Comparison of ENCODE assay signal across 16 mouse cellular contexts in the genomic region with DNA sequence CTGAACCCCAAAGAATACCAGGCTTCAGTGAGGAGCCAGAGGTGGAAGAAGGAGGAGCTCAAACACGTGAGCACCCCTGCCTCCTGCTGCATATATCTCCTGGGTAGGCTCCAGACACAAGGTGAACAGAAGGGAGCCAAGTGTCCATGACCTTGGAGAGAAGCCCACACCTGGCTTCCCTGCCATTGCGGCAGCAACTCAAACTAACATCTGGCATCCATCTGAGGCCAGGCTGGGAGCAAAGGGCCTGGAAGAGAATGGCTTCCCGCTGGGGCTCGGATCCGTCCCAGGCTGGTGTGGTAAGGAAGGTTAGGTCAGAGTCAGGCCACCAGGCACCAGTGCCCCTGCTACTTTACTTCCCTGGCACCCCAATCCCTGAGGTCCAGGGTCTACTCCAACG. TPM values are rescaled to one million over a fixed set of nuclear protein-coding genes. Genes with fewer than 3 reads are reported as not detected.
DNase-seq lines count a peak whose midpoint lies in the region; ATAC-seq lines count a peak whose summit lies in the region.
"Had no signal": no experiment of that assay in that cellular context is flagged by ENCODE, and none has a peak within 500 bp of the region (broad histone marks: within the 10 kb centered on the region; RNA-seq: fewer than 3 reads in every experiment).

No protein-coding gene starts in this region.

- H3K27ac ChIP-seq in forebrain, embryonic 13.5 days: peak overlapping the region; percentile 10; the same call in 1 of the 2 replicates
- H3K27ac ChIP-seq in forebrain, embryonic 14.5 days (ENCODE audit: low read depth, low read length): no peak overlapping the region
- H3K27ac ChIP-seq in kidney, embryonic 16.5 days (ENCODE audit: low read length): peak overlapping the region; percentile 74
- H3K27ac ChIP-seq in limb, embryonic 12.5 days: peak overlapping the region; percentile 91
- H3K27ac ChIP-seq: liver, embryonic 15.5 days; midbrain, embryonic 13.5 days; neural tube, embryonic 12.5 days had no signal

- no peak overlapping the region for H3K9ac ChIP-seq in forebrain, embryonic 13.5 days
- no peak overlapping the region for H3K9ac ChIP-seq in forebrain, embryonic 14.5 days (ENCODE audit: low read length)
- peak overlapping the region; percentile 35; the same call in 1 of the 2 replicates for H3K9ac ChIP-seq in kidney, embryonic 16.5 days (replicated peaks; ENCODE audit: low read length)
- no peak overlapping the region for H3K9ac ChIP-seq in limb, embryonic 12.5 days (replicated peaks)
- H3K9ac ChIP-seq: liver, embryonic 15.5 days; midbrain, embryonic 13.5 days; neural tube, embryonic 12.5 days had no signal

- H3K9me3 ChIP-seq in forebrain, embryonic 13.5 days (replicated peaks): no peaks in the 10 kb centered on the region
- H3K9me3 ChIP-seq in forebrain, embryonic 14.5 days (replicated peaks; ENCODE audit: control insufficient read depth, low read length): no peaks in the 10 kb centered on the region
- H3K9me3 ChIP-seq in kidney, embryonic 16.5 days (ENCODE audit: low read length): no peaks in the 10 kb centered on the region
- H3K9me3 ChIP-seq in limb, embryonic 12.5 days: no peaks in the 10 kb centered on the region
- H3K9me3 ChIP-seq: liver, embryonic 15.5 days; midbrain, embryonic 13.5 days; neural tube, embryonic 12.5 days had no signal

- WGBS in forebrain, embryonic 13.5 days: 78% methylated on average over 6 of the region's 6 CpGs
- WGBS in forebrain, embryonic 14.5 days: 79% methylated on average over 6 of the region's 6 CpGs
- WGBS in kidney, embryonic 16.5 days: 47% methylated on average over 6 of the region's 6 CpGs
- WGBS in limb, embryonic 12.5 days: 17% methylated on average over 6 of the region's 6 CpGs

- ATAC-seq in forebrain, embryonic 13.5 days: no peak
- ATAC-seq in forebrain, embryonic 14.5 days: no peak
- no peak for ATAC-seq in kidney, embryonic 16.5 days (ENCODE audit: low FRiP score, low TSS enrichment)
- no peak for ATAC-seq in limb, embryonic 12.5 days (ENCODE audit: insufficient number of reproducible peaks, insufficient read depth, low FRiP score, low TSS enrichment, low read depth)
- ATAC-seq: intestine, embryonic 16.5 days; midbrain, embryonic 13.5 days had no signal

- no peaks in the 10 kb centered on the region for H3K27me3 ChIP-seq in forebrain, embryonic 13.5 days
- no peaks in the 10 kb centered on the region for H3K27me3 ChIP-seq in forebrain, embryonic 14.5 days (replicated peaks; ENCODE audit: control insufficient read depth, insufficient read depth, low read length)
- H3K27me3 ChIP-seq in kidney, embryonic 16.5 days (ENCODE audit: insufficient read depth, low read length): no peaks in the 10 kb centered on the region
- no peaks in the 10 kb centered on the region for H3K27me3 ChIP-seq in limb, embryonic 12.5 days
- H3K27me3 ChIP-seq: liver, embryonic 15.5 days; midbrain, embryonic 13.5 days; neural tube, embryonic 12.5 days had no signal

- no peak for DNase-seq in forebrain, embryonic 14.5 days (ENCODE audit: low spot score)
- DNase-seq in kidney, postnatal 36 days: no peak
- peak; percentile 42 for DNase-seq in ZHBTc4 (ENCODE audit: low read depth, low spot score)
- no peak for DNase-seq in right cerebral cortex, postnatal 10 days (ENCODE audit: low spot score in 2 of 2)
- DNase-seq in T-cell, adult 2 months (ENCODE audit: low spot score): no peak
- DNase-seq: adrenal gland, adult 2 months; layer of hippocampus, postnatal 36 days; right cerebral cortex, postnatal 14 days; thymus, adult 2 months had no signal

- peaks cover 60% of the 10 kb centered on the region for H3K4me1 ChIP-seq in forebrain, embryonic 13.5 days
- H3K4me1 ChIP-seq in forebrain, embryonic 14.5 days (ENCODE audit: control insufficient read depth, insufficient read depth, low read length): peaks cover 16% of the 10 kb centered on the region
- peaks cover 77% of the 10 kb centered on the region for H3K4me1 ChIP-seq in kidney, embryonic 16.5 days (ENCODE audit: insufficient read depth, low read length)
- peaks cover 71% of the 10 kb centered on the region for H3K4me1 ChIP-seq in limb, embryonic 12.5 days (replicated peaks)

- no peak overlapping the region for H3K4me3 ChIP-seq in forebrain, embryonic 13.5 days
- H3K4me3 ChIP-seq in forebrain, embryonic 14.5 days (ENCODE audit: low read depth, low read length): no peak overlapping the region
- H3K4me3 ChIP-seq in kidney, embryonic 16.5 days (ENCODE audit: low read length): no peak overlapping the region
- no peak overlapping the region for H3K4me3 ChIP-seq in limb, embryonic 12.5 days (replicated peaks)
- H3K4me3 ChIP-seq: liver, embryonic 15.5 days; midbrain, embryonic 13.5 days; neural tube, embryonic 12.5 days had no signal

- H3K4me2 ChIP-seq in forebrain, embryonic 13.5 days: no peak overlapping the region
- no peak overlapping the region for H3K4me2 ChIP-seq in forebrain, embryonic 14.5 days (ENCODE audit: low read length)
- H3K4me2 ChIP-seq in kidney, embryonic 16.5 days (replicated peaks; ENCODE audit: low read depth, low read length): no peak overlapping the region
- 0 out of 2 replicates have a peak overlapping the region, but pooled peaks have one; percentile 13 for H3K4me2 ChIP-seq in limb, embryonic 12.5 days
- H3K4me2 ChIP-seq: liver, embryonic 15.5 days; midbrain, embryonic 13.5 days; neural tube, embryonic 12.5 days had no signal

- peaks cover 71% of the 10 kb centered on the region for H3K36me3 ChIP-seq in forebrain, embryonic 13.5 days (ENCODE audit: poor library complexity, severe bottlenecking)
- H3K36me3 ChIP-seq in forebrain, embryonic 14.5 days (ENCODE audit: control insufficient read depth, insufficient read depth, low read length): peaks cover 38% of the 10 kb centered on the region
- H3K36me3 ChIP-seq in kidney, embryonic 16.5 days (ENCODE audit: insufficient read depth, low read length): peaks cover 33% of the 10 kb centered on the region
- H3K36me3 ChIP-seq in limb, embryonic 12.5 days: peaks cover 79% of the 10 kb centered on the region

RNA-seq across cellular contexts. Expression of a gene that starts 18.2 kb away (rescaled TPM):
- polyA plus RNA-seq in forebrain, embryonic 13.5 days (2015; fragmentation: Nextera tagmentation; extraction: Ambion mirVana): 0.31 and 1.0 TPM in 2 replicates
- polyA plus RNA-seq in forebrain, embryonic 14.5 days (2014; fragmentation: Nextera tagmentation; extraction: Ambion mirVana): not detected in 2 replicates
- 1.3 and 1.4 TPM in 2 replicates for polyA plus RNA-seq in kidney, embryonic 16.5 days (2015; fragmentation: Nextera tagmentation; extraction: Ambion mirVana)
- polyA plus RNA-seq in limb, embryonic 12.5 days (2016; fragmentation: Nextera tagmentation; extraction: Ambion mirVana): 0.60 and 0.75 TPM in 2 replicates
- polyA plus RNA-seq: adrenal gland, adult 2 months; liver, embryonic 15.5 days had no signal

RNA-seq across cellular contexts. Expression of a gene that starts 23.7 kb away (rescaled TPM):
- 89.8 and 98.0 TPM in 2 replicates for polyA plus RNA-seq in forebrain, embryonic 13.5 days (2015; fragmentation: Nextera tagmentation; extraction: Ambion mirVana)
- 52.4 and 61.5 TPM in 2 replicates for polyA plus RNA-seq in forebrain, embryonic 14.5 days (2014; fragmentation: Nextera tagmentation; extraction: Ambion mirVana)
- 73.9 and 74.5 TPM in 2 replicates for polyA plus RNA-seq in kidney, embryonic 16.5 days (2015; fragmentation: Nextera tagmentation; extraction: Ambion mirVana)
- polyA plus RNA-seq in limb, embryonic 12.5 days (2016; fragmentation: Nextera tagmentation; extraction: Ambion mirVana): 119 and 120 TPM in 2 replicates

RNA-seq across cellular contexts. Expression of a gene that starts 43.8 kb away (rescaled TPM):
- polyA plus RNA-seq in forebrain, embryonic 13.5 days (2015; fragmentation: Nextera tagmentation; extraction: Ambion mirVana): 20.6 and 21.7 TPM in 2 replicates
- polyA plus RNA-seq in forebrain, embryonic 14.5 days (2014; fragmentation: Nextera tagmentation; extraction: Ambion mirVana): 27.0 and 28.4 TPM in 2 replicates
- 23.7 and 27.6 TPM in 2 replicates for polyA plus RNA-seq in kidney, embryonic 16.5 days (2015; fragmentation: Nextera tagmentation; extraction: Ambion mirVana)
- polyA plus RNA-seq in limb, embryonic 12.5 days (2016; fragmentation: Nextera tagmentation; extraction: Ambion mirVana): 23.7 and 25.8 TPM in 2 replicates

RNA-seq across cellular contexts. Expression of a gene that starts 44.0 kb away (rescaled TPM):
- polyA plus RNA-seq in forebrain, embryonic 13.5 days (2015; fragmentation: Nextera tagmentation; extraction: Ambion mirVana): 48.2 and 51.9 TPM in 2 replicates
- polyA plus RNA-seq in forebrain, embryonic 14.5 days (2014; fragmentation: Nextera tagmentation; extraction: Ambion mirVana): 53.2 and 53.7 TPM in 2 replicates
- 43.8 and 45.7 TPM in 2 replicates for polyA plus RNA-seq in kidney, embryonic 16.5 days (2015; fragmentation: Nextera tagmentation; extraction: Ambion mirVana)
- 51.8 and 54.1 TPM in 2 replicates for polyA plus RNA-seq in limb, embryonic 12.5 days (2016; fragmentation: Nextera tagmentation; extraction: Ambion mirVana)
